Mouse (Mus musculus) hindbrain, postnatal 0 days (tissue): ENCODE measurements around the gene Gm20388. TPM values are rescaled to one million over a fixed set of nuclear protein-coding genes. Genes with fewer than 3 reads are reported as not detected.

Experiments
- ATAC-seq: fragments of 200-750 bp; cut with Nextera tagmentation; 2 replicates; pipeline ENCODE4 v1.8.0; 2017; ENCODE audit warnings: mild to moderate bottlenecking, moderate TSS enrichment, moderate library complexity
- DNase-seq: peaks from one replicate; pipeline ENCODE4 v3.0.0-alpha.2; 2015; ENCODE audit warnings: low spot score
- H3K27ac ChIP-seq: fragments of 300-500 bp; sonication (generic); 2 replicates; pipeline ENCODE4 v1.5.1; 2014; ENCODE audit warnings: mild to moderate bottlenecking
- H3K27me3 ChIP-seq: fragments of 300-500 bp; sonication (generic); 2 replicates; pipeline ENCODE4 v1.6.1; 2014; ENCODE audit warnings: low read length, mixed read lengths; ENCODE audit not compliant: insufficient read depth
- H3K36me3 ChIP-seq: fragments of 300-500 bp; sonication (generic); 2 replicates; pipeline ENCODE4 v1.6.1; 2014; ENCODE audit warnings: low read length, mixed read lengths; ENCODE audit not compliant: insufficient read depth
- H3K4me1 ChIP-seq: fragments of 300-500 bp; sonication (generic); 2 replicates; pipeline ENCODE4 v1.6.1; 2014; ENCODE audit warnings: antibody characterized with exemption, low read length, mixed read lengths; ENCODE audit not compliant: insufficient read depth
- H3K4me2 ChIP-seq: fragments of 300-500 bp; sonication (generic); 2 replicates; pipeline ENCODE4 v1.6.1; 2014; ENCODE audit warnings: low read depth, mild to moderate bottlenecking, low read length, moderate library complexity, mixed read lengths
- H3K4me3 ChIP-seq: fragments of 300-500 bp; sonication (generic); 2 replicates; pipeline ENCODE4 v1.5.1; 2014; ENCODE audit warnings: low read length
- H3K9ac ChIP-seq: fragments of 300-500 bp; sonication (generic); replicated peaks from 2 replicates; pipeline ENCODE4 v1.6.1; 2014; ENCODE audit warnings: mild to moderate bottlenecking, low read length, moderate library complexity, mixed read lengths
- H3K9me3 ChIP-seq: fragments of 300-500 bp; sonication (generic); 2 replicates; pipeline ENCODE4 v1.6.1; 2016; ENCODE audit warnings: low read length, mixed read lengths
- CTCF ChIP-seq: IDR thresholded peaks from 2 replicates; pipeline ENCODE4 v1.5.1; 2016; ENCODE audit warnings: antibody characterized with exemption, control low read depth, low read depth
- WGBS: fragments of 180-500 bp; shearing (Covaris S2); extraction: QIAGEN DNeasy Blood & Tissue Kit; methylation state at CpG from one replicate; pipeline ENCODE4 v1.1.7; 2014; 5-methylcytosine and 5-hydroxymethylcytosine counted together
- polyA plus RNA-seq: library from polyadenylated mRNA; unstranded; fragments of >200 nt; fragmentation: Nextera tagmentation; extraction: Ambion mirVana; gene quantifications from 2 replicates; pipeline ENCODE4 v1.2.1, GENCODE M21; 2015
- total RNA-seq: library from RNA; depleted of rRNA; stranded (reverse); fragments of >200 nt; gene quantifications from 2 replicates; pipeline ENCODE4 v1.2.3, GENCODE M21; 2014

Gm20388 gene
- total and polyA plus RNA-seq, 2 experiments from 2014 or later = 71.3 TPM; not detected in 1

GRCm38 (mm10) chr8:123649483-123649882 is 3738.8 kb downstream of the Gm20388 start:
- H3K4me2 ChIP-seq = no peak overlapping the region
- DNase-seq (no peak), ATAC-seq (no peak)
- no peak overlapping the region for H3K27ac ChIP-seq
- TF ChIP-seq CTCF = no peak
- WGBS = 87% methylated on average over 12 of the region's 12 CpGs
- H3K27me3 ChIP-seq = no peaks in the 10 kb centered on the region
- no peaks in the 10 kb centered on the region for H3K36me3 ChIP-seq
- no peaks in the 10 kb centered on the region for H3K9me3 ChIP-seq
- H3K4me1 ChIP-seq = no peaks in the 10 kb centered on the region
- H3K9ac ChIP-seq = no peak overlapping the region
- H3K4me3 ChIP-seq = no peak overlapping the region

- WGBS = 87% methylated on average over 5 of the region's 5 CpGs
- Histone ChIP-seq H3K27ac (no peak overlapping the region), H3K4me1 (peaks cover 7% of the 10 kb centered on the region; the same call in 1 of the 2 replicates)
Observed at GRCm38 (mm10) chr8:123651390-123652098, 3740.9 kb downstream of the Gm20388 start.

GRCm38 (mm10) chr8:123652641-123653040 is 3742.0 kb downstream of the Gm20388 start:
- H3K4me2 ChIP-seq = no peak overlapping the region
- ATAC-seq (no peak), DNase-seq (no peak)
- no peak overlapping the region for H3K9ac ChIP-seq
- TF ChIP-seq CTCF = peak; percentile 48
- H3K4me3 ChIP-seq = no peak overlapping the region
- H3K36me3 ChIP-seq = peaks cover 7% of the 10 kb centered on the region; the same call in 1 of the 2 replicates
- 0 out of 2 replicates have a peak overlapping the region, but pooled peaks have one; percentile 92 for H3K27ac ChIP-seq
- WGBS = 69% methylated on average over 4 of the region's 4 CpGs
- no peaks in the 10 kb centered on the region for H3K27me3 ChIP-seq
- no peaks in the 10 kb centered on the region for H3K9me3 ChIP-seq
- peaks cover 7% of the 10 kb centered on the region; the same call in 1 of the 2 replicates for H3K4me1 ChIP-seq

More at GRCm38 (mm10) chr8:123651390-123652098, 3740.9 kb downstream of the Gm20388 start:
- H3K9ac ChIP-seq = no peak overlapping the region
- ATAC-seq (no peak), DNase-seq (no peak)
- no peak for TF ChIP-seq CTCF
- H3K4me2 ChIP-seq = no peak overlapping the region
- no peak overlapping the region for H3K4me3 ChIP-seq
- no peaks in the 10 kb centered on the region for H3K27me3 ChIP-seq
- no peaks in the 10 kb centered on the region for H3K36me3 ChIP-seq
- H3K9me3 ChIP-seq = no peaks in the 10 kb centered on the region

GRCm38 (mm10) chr8:123653308-123653993 is 3742.8 kb downstream of the Gm20388 start, which contains the start of gene Rhou:
Gene Rhou (plus strand): TSS chr8:123653929.
- H3K9me3 ChIP-seq = no peaks in the 10 kb centered on the region
- peaks cover 7% of the 10 kb centered on the region; the same call in 1 of the 2 replicates for H3K4me1 ChIP-seq
- DNase-seq = peak; percentile 97
- H3K4me3 ChIP-seq = peak within 1 kb of the TSS; percentile 78
- peak within 1 kb of the TSS; percentile 65 for H3K4me2 ChIP-seq
- TF ChIP-seq CTCF = peak; percentile 72
- H3K27me3 ChIP-seq = no peaks in the 10 kb centered on the region
- H3K9ac ChIP-seq = peak within 1 kb of the TSS; percentile 84
- H3K27ac ChIP-seq = peak within 1 kb of the TSS; percentile 92
- peak; percentile 93 for ATAC-seq
- 7% methylated on average over 39 of the region's 58 CpGs for WGBS
- peaks cover 7% of the 10 kb centered on the region; the same call in 1 of the 2 replicates for H3K36me3 ChIP-seq

- Histone ChIP-seq H3K27ac (peak overlapping the region; percentile 92), H3K9ac (peak overlapping the region; percentile 84), H3K4me1 (peaks cover 7% of the 10 kb centered on the region; the same call in 1 of the 2 replicates), H3K4me2 (peak overlapping the region; percentile 65), H3K27me3 (no peaks in the 10 kb centered on the region), H3K9me3 (no peaks in the 10 kb centered on the region), H3K4me3 (peak overlapping the region; percentile 78), H3K36me3 (peaks cover 7% of the 10 kb centered on the region; the same call in 1 of the 2 replicates)
- DNase-seq (peak; percentile 70), ATAC-seq (peak; percentile 79)
- no peak for TF ChIP-seq CTCF
- under 1% methylated on average over 63 of the region's 77 CpGs for WGBS
Observed at GRCm38 (mm10) chr8:123653994-123654569, 3743.4 kb downstream of the Gm20388 start.

GRCm38 (mm10) chr8:123654763-123655162 is 3744.1 kb downstream of the Gm20388 start:
- Histone ChIP-seq H3K27me3 (no peaks in the 10 kb centered on the region), H3K9ac (peak overlapping the region; percentile 84; the same call in 1 of the 2 replicates), H3K4me3 (peak overlapping the region; percentile 78), H3K27ac (0 out of 2 replicates have a peak overlapping the region, but pooled peaks have one; percentile 12), H3K4me2 (peak overlapping the region; percentile 65), H3K4me1 (peaks cover 7% of the 10 kb centered on the region; the same call in 1 of the 2 replicates), H3K9me3 (no peaks in the 10 kb centered on the region), H3K36me3 (peaks cover 7% of the 10 kb centered on the region; the same call in 1 of the 2 replicates)
- DNase-seq = no peak
- no peak for TF ChIP-seq CTCF
- 20% methylated on average over 5 of the region's 5 CpGs for WGBS
- ATAC-seq = no peak
